In genomic region chr5:119691075-119691474, GRCm38 (mm10) we compare ENCODE assay signal across 8 mouse cellular contexts. TPM values are rescaled to one million over a fixed set of nuclear protein-coding genes. Genes with fewer than 3 reads are reported as not detected.
A peak's percentile ranks its signal among the peaks of the same experiment; 100 is the strongest.
DNase-seq lines count a peak whose midpoint lies in the region; ATAC-seq lines count a peak whose summit lies in the region.

No protein-coding gene starts in this region.

- peaks cover 5% of the 10 kb centered on the region; the same call in 1 of the 2 replicates for H3K4me1 ChIP-seq in forebrain, embryonic 11.5 days (replicated peaks; ENCODE audit: control insufficient read depth, insufficient read depth, low read length)
- H3K4me1 ChIP-seq in forebrain, embryonic 15.5 days = no peaks in the 10 kb centered on the region

- H3K27me3 ChIP-seq in forebrain, embryonic 11.5 days (ENCODE audit: control insufficient read depth, insufficient read depth, low read length) = peaks cover 69% of the 10 kb centered on the region
- peaks cover 69% of the 10 kb centered on the region for H3K27me3 ChIP-seq in forebrain, embryonic 15.5 days

- H3K9ac ChIP-seq in forebrain, embryonic 11.5 days (ENCODE audit: low read length) = no peak overlapping the region
- no peak overlapping the region for H3K9ac ChIP-seq in forebrain, embryonic 15.5 days (replicated peaks)

- H3K36me3 ChIP-seq in forebrain, embryonic 11.5 days (ENCODE audit: control insufficient read depth, insufficient read depth, low read length) = no peaks in the 10 kb centered on the region
- no peaks in the 10 kb centered on the region for H3K36me3 ChIP-seq in forebrain, embryonic 15.5 days

- peak; percentile 88 for DNase-seq in forebrain, embryonic 11.5 days (ENCODE audit: low spot score)
- peak; percentile 56 for DNase-seq in Muller cell, postnatal 12 days (ENCODE audit: inconsistent ontology term)
- peak; percentile 69 for DNase-seq in cerebellum, postnatal 36 days
- peak; percentile 61 to 68 for DNase-seq in gastrocnemius, postnatal 4 days (ENCODE audit: low spot score in 2 of 2)
- peak; percentile 39 to 73 for DNase-seq in layer of hippocampus, adult 8-10 months (ENCODE audit: low spot score in 2 of 2)
- DNase-seq in lung, postnatal 10 days = peak; percentile 85
- DNase-seq in spleen, postnatal 10 days (ENCODE audit: low spot score in 2 of 2) = peak; percentile 39 to 66

- no peak overlapping the region for H3K4me2 ChIP-seq in forebrain, embryonic 11.5 days (ENCODE audit: low read depth, low read length, severe bottlenecking)
- H3K4me2 ChIP-seq in forebrain, embryonic 15.5 days (replicated peaks) = no peak overlapping the region

- no peak overlapping the region for H3K4me3 ChIP-seq in forebrain, embryonic 11.5 days (ENCODE audit: low read depth, low read length)
- H3K4me3 ChIP-seq in forebrain, embryonic 15.5 days = no peak overlapping the region

- WGBS in forebrain, embryonic 11.5 days = 2% methylated on average over 13 of the region's 13 CpGs
- under 1% methylated on average over 13 of the region's 13 CpGs for WGBS in forebrain, embryonic 15.5 days

- 0 out of 2 replicates have a peak, but pooled peaks have one; percentile 15 for ATAC-seq in forebrain, embryonic 11.5 days (replicated peaks; ENCODE audit: low FRiP score)
- no peak for ATAC-seq in forebrain, embryonic 15.5 days (replicated peaks)

- H3K9me3 ChIP-seq in forebrain, embryonic 11.5 days (ENCODE audit: control insufficient read depth, low read length) = no peaks in the 10 kb centered on the region
- H3K9me3 ChIP-seq in forebrain, embryonic 15.5 days = no peaks in the 10 kb centered on the region

- no peak overlapping the region for H3K27ac ChIP-seq in forebrain, embryonic 11.5 days (ENCODE audit: low read depth, low read length)
- H3K27ac ChIP-seq in forebrain, embryonic 15.5 days (replicated peaks) = no peak overlapping the region

RNA-seq across cellular contexts. Expression of gene Tbx3, which starts 20.6 kb away (rescaled TPM):
- 0.88 and 2.0 TPM in 2 replicates for polyA plus RNA-seq in forebrain, embryonic 11.5 days (2014; fragmentation: Nextera tagmentation; extraction: Ambion mirVana)
- polyA plus RNA-seq in forebrain, embryonic 15.5 days (2015; fragmentation: Nextera tagmentation; extraction: Ambion mirVana) = 1.7 and 2.4 TPM in 2 replicates
- total RNA-seq in gastrocnemius, postnatal 4 days (2021) = 10 to 100 TPM; 12.8 to 14.5 TPM
- total RNA-seq in layer of hippocampus, adult 8-10 months (2022) = 1 to 10 TPM; 2.2 to 3.4 (median 2.6) TPM
